Mouse (Mus musculus) erythroblast, embryonic 14.5 days (primary cell): ENCODE data around the gene Fxn.

Experiments used
- GATA1 ChIP-seq: IDR thresholded peaks from 2 replicates; pipeline ENCODE4 v1.6.1; 2012; ENCODE audit warnings: low read length, inconsistent platforms, mixed read lengths
- TAL1 ChIP-seq: IDR thresholded peaks from 3 replicates; pipeline ENCODE4 v1.6.1; 2012; ENCODE audit warnings: low read length, inconsistent platforms, mixed read lengths

DNA sequence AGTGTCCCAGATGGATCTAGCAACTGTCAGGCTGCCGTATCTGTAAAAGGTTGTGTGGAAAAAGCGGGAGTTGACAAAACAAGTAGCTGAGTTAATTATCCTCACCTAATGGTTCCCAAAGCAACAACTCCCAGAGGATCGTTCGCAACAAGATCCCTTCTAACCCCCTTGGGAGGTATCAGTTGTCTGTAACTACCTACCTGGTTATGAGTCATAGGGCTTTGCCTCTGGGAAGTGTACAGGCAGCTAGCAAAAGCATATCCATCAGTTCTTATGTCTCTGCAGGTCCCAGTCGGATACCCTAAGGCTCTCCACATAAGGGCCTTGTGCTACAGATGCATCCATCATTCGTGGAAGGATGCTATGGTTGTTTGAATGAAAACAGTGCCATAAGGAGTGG lies 37.1 kb downstream of the Fxn start:
- TF ChIP-seq TAL1: no peak
- no peak for TF ChIP-seq GATA1
